Mouse (Mus musculus): ENCODE results near the gene Adra1d. TPM values are rescaled to one million over a fixed set of nuclear protein-coding genes. Genes with fewer than 3 reads are reported as not detected.

Adra1d gene
- polyA plus RNA-seq, 1 experiment from 2014 or later, result 0.22 TPM

Other genes starting within 250 kb of the Adra1d start
- gene Rnf24, start 209.4 kb downstream of the Adra1d start, polyA plus RNA-seq (2015; fragmentation: Nextera tagmentation; extraction: Ambion mirVana), result 2.9 and 3.0 TPM in 2 replicates
- 35.7 and 38.6 TPM in 2 replicates for gene Smox, start 70.8 kb downstream of the Adra1d start, polyA plus RNA-seq (2015; fragmentation: Nextera tagmentation; extraction: Ambion mirVana)